Mouse (Mus musculus): Measurements from ENCODE around the gene Sez6. TPM values are rescaled to one million over a fixed set of nuclear protein-coding genes. Genes with fewer than 3 reads are reported as not detected.

Gene Sez6
- total RNA-seq, 2 experiments from 2014 or later: 153 to 196 TPM

GRCm38 (mm10) chr11:77970718-77971117 lies 40.1 kb downstream of the Sez6 start:
- intact Hi-C loops (cut with DNase I): no loop called here
- DNase-seq (ENCODE audit: low spot score in 2 of 2): no peak

GRCm38 (mm10) chr11:77973520-77973919 lies 42.9 kb downstream of the Sez6 start:
- intact Hi-C loops (cut with DNase I): no loop called here
- DNase-seq (ENCODE audit: low spot score in 2 of 2): no peak

GRCm38 (mm10) chr11:77974325-77974724 lies 43.7 kb downstream of the Sez6 start:
- intact Hi-C loops (cut with DNase I): no loop called here
- no peak for DNase-seq (ENCODE audit: low spot score in 2 of 2)

GRCm38 (mm10) chr11:77975873-77976272 lies 45.3 kb downstream of the Sez6 start:
- intact Hi-C loops (cut with DNase I): no loop called here
- no peak for DNase-seq (ENCODE audit: low spot score in 2 of 2)

- DNase-seq (ENCODE audit: low spot score in 2 of 2): no peak
- intact Hi-C loops (cut with DNase I): no loop called here
Measured at GRCm38 (mm10) chr11:77978161-77978560, 47.6 kb downstream of the Sez6 start.

- no peak for DNase-seq (ENCODE audit: low spot score in 2 of 2)
- intact Hi-C loops (cut with DNase I): no loop called here
Measured at GRCm38 (mm10) chr11:77979221-77979809, 48.7 kb downstream of the Sez6 start.

- intact Hi-C loops (cut with DNase I): loop anchor here (5.0 kb wide), 1 partner anchor 197 kb away; the partner anchor contains the start of genes Nek8 and Tlcd1
- peak; percentile 74 to 84 for DNase-seq (ENCODE audit: low spot score in 2 of 2)
Measured at GRCm38 (mm10) chr11:77980281-77981204, 49.9 kb downstream of the Sez6 start.

GRCm38 (mm10) chr11:77981609-77982440 lies 51.2 kb downstream of the Sez6 start:
- intact Hi-C loops (cut with DNase I): loop anchor here (5.0 kb wide), 1 partner anchor 195 kb away; the partner anchor contains the start of genes Nek8 and Tlcd1
- DNase-seq (ENCODE audit: low spot score in 2 of 2): peak; percentile 96 to 99

GRCm38 (mm10) chr11:77982441-77982905 lies 51.9 kb downstream of the Sez6 start, which contains the start of gene Phf12:
Phf12 (plus strand) TSS chr11:77982754.
- intact Hi-C loops (cut with DNase I): loop anchor here (5.0 kb wide), 1 partner anchor 195 kb away; the partner anchor contains the start of genes Nek8 and Tlcd1
- DNase-seq (ENCODE audit: low spot score in 2 of 2): peak; percentile 100

GRCm38 (mm10) chr11:77983191-77983936 lies 52.8 kb downstream of the Sez6 start:
- DNase-seq (ENCODE audit: low spot score in 2 of 2): peak; percentile 62 to 82
- intact Hi-C loops (cut with DNase I): loop anchor here (5.0 kb wide), 1 partner anchor 194 kb away; the partner anchor contains the start of genes Nek8 and Tlcd1

- DNase-seq (ENCODE audit: low spot score in 2 of 2): peak; percentile 52 to 58
- intact Hi-C loops (cut with DNase I): loop anchor here (5.0 kb wide), 1 partner anchor 193 kb away; the partner anchor contains the start of genes Nek8 and Tlcd1
Measured at GRCm38 (mm10) chr11:77983937-77984835, 53.6 kb downstream of the Sez6 start.

- intact Hi-C loops (cut with DNase I): loop anchor here (5.0 kb wide), 1 partner anchor 192 kb away; the partner anchor contains the start of genes Nek8 and Tlcd1
- DNase-seq (ENCODE audit: low spot score in 2 of 2): no peak
Measured at GRCm38 (mm10) chr11:77984836-77985231, 54.2 kb downstream of the Sez6 start.

- no peak for DNase-seq (ENCODE audit: low spot score in 2 of 2)
- intact Hi-C loops (cut with DNase I): no loop called here
Measured at GRCm38 (mm10) chr11:77985541-77986065, 55.0 kb downstream of the Sez6 start.

GRCm38 (mm10) chr11:77989071-77989690 lies 58.6 kb downstream of the Sez6 start:
- DNase-seq (ENCODE audit: low spot score in 2 of 2): no peak
- intact Hi-C loops (cut with DNase I): no loop called here

- no peak for DNase-seq (ENCODE audit: low spot score in 2 of 2)
- intact Hi-C loops (cut with DNase I): no loop called here
Measured at GRCm38 (mm10) chr11:77995556-77995955, 65.0 kb downstream of the Sez6 start.

GRCm38 (mm10) chr11:78006446-78006845 lies 75.8 kb downstream of the Sez6 start:
- intact Hi-C loops (cut with DNase I): no loop called here
- no peak for DNase-seq (ENCODE audit: low spot score in 2 of 2)

- peak; percentile 77 to 85 for DNase-seq (ENCODE audit: low spot score in 2 of 2)
- intact Hi-C loops (cut with DNase I): no loop called here
Measured at GRCm38 (mm10) chr11:78019676-78020075, 89.1 kb downstream of the Sez6 start.

All from left cerebral cortex, postnatal 14 days (tissue).